Mouse (Mus musculus): ENCODE data around the gene Prkg1. TPM values are rescaled to one million over a fixed set of nuclear protein-coding genes. Genes with fewer than 3 reads are reported as not detected.

Gene Prkg1
- polyA plus RNA-seq, 1 experiment from 2014 or later = 10.0 TPM

GRCm38 (mm10) chr19:30842640-30843039, 922.2 kb downstream of the Prkg1 start:
- 20% methylated on average over 1 of the region's 1 CpGs for WGBS
- peak; percentile 29; the same call in 1 of the 2 replicates for ATAC-seq (ENCODE audit: insufficient read depth, low FRiP score, low read depth)

GRCm38 (mm10) chr19:30833045-30833651, 931.7 kb downstream of the Prkg1 start:
- Histone ChIP-seq H3K4me1 (no peaks in the 10 kb centered on the region), H3K36me3 (no peaks in the 10 kb centered on the region), H3K4me2 (no peak overlapping the region), H3K27me3 (replicated peaks) (no peaks in the 10 kb centered on the region), H3K27ac (no peak overlapping the region), H3K9me3 (no peaks in the 10 kb centered on the region), H3K4me3 (replicated peaks) (no peak overlapping the region), H3K9ac (no peak overlapping the region)
- WGBS = 40% methylated on average over 1 of the region's 1 CpGs
- no peak for ATAC-seq (ENCODE audit: insufficient read depth, low FRiP score, low read depth)

More at GRCm38 (mm10) chr19:30842640-30843039, 922.2 kb downstream of the Prkg1 start:
- no peak overlapping the region for H3K4me2 ChIP-seq
- H3K36me3 ChIP-seq = no peaks in the 10 kb centered on the region
- H3K4me3 ChIP-seq (replicated peaks) = no peak overlapping the region
- no peaks in the 10 kb centered on the region for H3K9me3 ChIP-seq
- no peaks in the 10 kb centered on the region for H3K27me3 ChIP-seq (replicated peaks)
- no peaks in the 10 kb centered on the region for H3K4me1 ChIP-seq
- no peak overlapping the region for H3K9ac ChIP-seq
- peak overlapping the region; percentile 59; the same call in 1 of the 2 replicates for H3K27ac ChIP-seq

DNA sequence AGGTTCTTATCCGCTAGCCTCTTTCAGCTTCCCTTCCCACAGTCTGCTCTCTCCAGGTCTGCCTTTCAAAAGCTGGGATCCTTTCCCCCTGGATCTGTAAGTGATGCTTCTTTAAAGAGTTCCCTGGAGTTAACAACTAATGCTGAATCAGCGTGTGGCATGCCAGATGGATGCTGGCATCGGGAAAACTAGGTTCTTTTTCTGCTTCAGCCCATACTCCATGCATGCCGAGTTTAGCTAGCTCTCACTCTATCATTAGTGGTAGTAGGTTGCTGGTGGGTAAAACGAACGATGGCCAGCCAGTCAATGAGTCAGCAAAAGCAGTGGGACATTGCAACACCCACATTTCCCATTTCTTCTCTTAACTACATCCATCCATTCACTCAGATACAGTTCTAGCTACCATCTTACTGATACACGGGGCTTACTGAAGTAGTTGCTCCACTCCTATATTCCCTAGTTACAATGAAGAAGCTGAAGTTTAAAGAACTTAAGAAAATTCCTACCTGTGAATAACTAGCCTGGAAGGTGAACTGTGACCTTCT, 935.5 kb downstream of the Prkg1 start:
- no peak overlapping the region for H3K4me3 ChIP-seq (replicated peaks)
- H3K27ac ChIP-seq = no peak overlapping the region
- no peaks in the 10 kb centered on the region for H3K9me3 ChIP-seq
- 82% methylated on average over 7 of the region's 7 CpGs for WGBS
- H3K4me2 ChIP-seq = no peak overlapping the region
- no peak overlapping the region for H3K9ac ChIP-seq
- H3K27me3 ChIP-seq (replicated peaks) = no peaks in the 10 kb centered on the region
- no peak for ATAC-seq (ENCODE audit: insufficient read depth, low FRiP score, low read depth)
- H3K36me3 ChIP-seq = no peaks in the 10 kb centered on the region
- no peaks in the 10 kb centered on the region for H3K4me1 ChIP-seq

DNA sequence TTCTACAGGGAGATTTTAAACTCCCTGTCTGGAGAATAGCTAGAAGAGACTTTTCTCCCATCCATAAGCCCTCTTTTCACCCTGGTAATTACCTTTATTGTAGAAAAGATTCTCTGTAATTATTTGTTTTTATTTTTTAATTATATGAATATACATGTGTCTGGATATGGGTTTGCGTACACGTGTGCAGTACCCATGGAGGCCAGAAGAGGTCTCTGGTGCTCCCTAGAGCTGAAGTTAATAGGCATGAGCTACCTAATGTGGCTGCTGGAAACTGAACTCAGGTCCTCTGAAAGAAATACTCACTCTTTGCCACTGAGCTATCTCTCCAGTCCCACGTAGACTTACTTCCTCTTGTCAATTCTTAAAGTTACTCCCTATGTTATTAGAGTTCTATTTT, 937.0 kb downstream of the Prkg1 start:
- Histone ChIP-seq H3K9me3 (no peaks in the 10 kb centered on the region), H3K9ac (no peak overlapping the region), H3K4me2 (no peak overlapping the region), H3K4me3 (replicated peaks) (no peak overlapping the region), H3K27me3 (replicated peaks) (no peaks in the 10 kb centered on the region), H3K36me3 (no peaks in the 10 kb centered on the region), H3K27ac (no peak overlapping the region), H3K4me1 (no peaks in the 10 kb centered on the region)
- ATAC-seq (ENCODE audit: insufficient read depth, low FRiP score, low read depth) = no peak
- WGBS = 84% methylated on average over 3 of the region's 3 CpGs

- Histone ChIP-seq H3K9me3 (no peaks in the 10 kb centered on the region), H3K36me3 (no peaks in the 10 kb centered on the region), H3K4me3 (replicated peaks) (no peak overlapping the region), H3K4me2 (no peak overlapping the region), H3K4me1 (no peaks in the 10 kb centered on the region), H3K27me3 (replicated peaks) (no peaks in the 10 kb centered on the region), H3K27ac (no peak overlapping the region), H3K9ac (no peak overlapping the region)
- ATAC-seq (ENCODE audit: insufficient read depth, low FRiP score, low read depth) = no peak
- 45% methylated on average over 2 of the region's 2 CpGs for WGBS
Measured at GRCm38 (mm10) chr19:30826106-30826505, 938.7 kb downstream of the Prkg1 start.

- H3K36me3 ChIP-seq = no peaks in the 10 kb centered on the region
- H3K27ac ChIP-seq = no peak overlapping the region
- H3K9me3 ChIP-seq = no peaks in the 10 kb centered on the region
- 81% methylated on average over 6 of the region's 6 CpGs for WGBS
- no peak for ATAC-seq (ENCODE audit: insufficient read depth, low FRiP score, low read depth)
- H3K4me2 ChIP-seq = no peak overlapping the region
- no peak overlapping the region for H3K4me3 ChIP-seq (replicated peaks)
- H3K9ac ChIP-seq = no peak overlapping the region
- H3K4me1 ChIP-seq = no peaks in the 10 kb centered on the region
- H3K27me3 ChIP-seq (replicated peaks) = no peaks in the 10 kb centered on the region
Measured at GRCm38 (mm10) chr19:30815661-30816060, 949.2 kb downstream of the Prkg1 start.

- Histone ChIP-seq H3K9me3 (no peaks in the 10 kb centered on the region), H3K4me2 (no peak overlapping the region), H3K27ac (no peak overlapping the region), H3K9ac (no peak overlapping the region), H3K4me3 (replicated peaks) (no peak overlapping the region), H3K36me3 (no peaks in the 10 kb centered on the region), H3K4me1 (no peaks in the 10 kb centered on the region), H3K27me3 (replicated peaks) (no peaks in the 10 kb centered on the region)
- 78% methylated on average over 5 of the region's 5 CpGs for WGBS
- no peak for ATAC-seq (ENCODE audit: insufficient read depth, low FRiP score, low read depth)
Measured at GRCm38 (mm10) chr19:30806265-30806664, 958.6 kb downstream of the Prkg1 start.

- H3K4me3 ChIP-seq (replicated peaks) = no peak overlapping the region
- H3K9ac ChIP-seq = no peak overlapping the region
- no peaks in the 10 kb centered on the region for H3K4me1 ChIP-seq
- no peak overlapping the region for H3K27ac ChIP-seq
- H3K9me3 ChIP-seq = no peaks in the 10 kb centered on the region
- H3K4me2 ChIP-seq = no peak overlapping the region
- no peak for ATAC-seq (ENCODE audit: insufficient read depth, low FRiP score, low read depth)
- H3K27me3 ChIP-seq (replicated peaks) = no peaks in the 10 kb centered on the region
- no peaks in the 10 kb centered on the region for H3K36me3 ChIP-seq
- 73% methylated on average over 2 of the region's 2 CpGs for WGBS
Measured at GRCm38 (mm10) chr19:30780803-30781202, 984.0 kb downstream of the Prkg1 start.

DNA sequence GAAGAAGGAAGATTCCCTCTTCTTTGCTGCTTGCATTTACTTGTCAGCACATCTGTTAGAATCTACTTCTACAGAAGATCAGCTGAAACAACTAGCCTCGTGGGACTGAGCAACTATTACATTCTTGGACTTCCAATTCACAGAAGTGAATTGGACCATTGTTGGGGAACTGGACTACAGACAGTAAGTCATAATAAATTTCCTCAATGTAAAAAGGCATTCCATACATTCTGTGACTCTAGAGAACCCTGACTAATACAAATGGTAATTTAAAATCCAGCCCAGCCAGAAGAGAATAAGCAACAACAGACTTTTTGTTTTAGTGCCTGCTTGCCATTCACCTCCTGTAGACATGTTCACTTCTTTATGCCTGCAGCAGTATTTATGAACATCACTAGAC, 996.5 kb downstream of the Prkg1 start:
- no peaks in the 10 kb centered on the region for H3K9me3 ChIP-seq
- no peak overlapping the region for H3K27ac ChIP-seq
- WGBS = 44% methylated on average over 1 of the region's 1 CpGs
- H3K4me1 ChIP-seq = no peaks in the 10 kb centered on the region
- H3K9ac ChIP-seq = no peak overlapping the region
- no peaks in the 10 kb centered on the region for H3K27me3 ChIP-seq (replicated peaks)
- H3K4me3 ChIP-seq (replicated peaks) = no peak overlapping the region
- H3K36me3 ChIP-seq = no peaks in the 10 kb centered on the region
- no peak for ATAC-seq (ENCODE audit: insufficient read depth, low FRiP score, low read depth)
- H3K4me2 ChIP-seq = no peak overlapping the region

DNA sequence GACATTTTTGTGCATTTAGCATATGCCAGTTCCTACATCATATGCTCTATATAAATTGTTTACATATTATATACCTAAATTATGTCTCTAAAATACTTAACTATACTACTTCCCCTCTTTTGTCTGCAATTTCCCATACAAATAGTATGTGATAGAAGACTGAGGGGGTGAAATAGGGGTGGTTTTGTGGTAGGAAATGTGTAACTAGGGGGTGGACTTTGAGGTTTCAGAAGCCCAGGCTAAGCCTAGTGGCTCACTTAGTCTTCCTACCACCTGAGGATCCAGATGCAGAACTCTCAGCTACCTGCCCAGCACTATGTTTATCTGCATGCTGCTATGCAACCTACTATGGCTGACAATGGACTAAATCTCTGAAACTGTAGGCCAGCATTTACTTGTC, 1020.4 kb downstream of the Prkg1 start:
- no peak overlapping the region for H3K9ac ChIP-seq
- no peak overlapping the region for H3K4me3 ChIP-seq (replicated peaks)
- H3K9me3 ChIP-seq = no peaks in the 10 kb centered on the region
- H3K27me3 ChIP-seq (replicated peaks) = no peaks in the 10 kb centered on the region
- ATAC-seq (ENCODE audit: insufficient read depth, low FRiP score, low read depth) = no peak
- H3K4me2 ChIP-seq = no peak overlapping the region
- H3K36me3 ChIP-seq = no peaks in the 10 kb centered on the region
- no peaks in the 10 kb centered on the region for H3K4me1 ChIP-seq
- no peak overlapping the region for H3K27ac ChIP-seq

GRCm38 (mm10) chr19:30699130-30699529, 1065.7 kb downstream of the Prkg1 start:
- H3K4me2 ChIP-seq = no peak overlapping the region
- H3K4me3 ChIP-seq (replicated peaks) = no peak overlapping the region
- H3K36me3 ChIP-seq = no peaks in the 10 kb centered on the region
- H3K4me1 ChIP-seq = no peaks in the 10 kb centered on the region
- no peak for ATAC-seq (ENCODE audit: insufficient read depth, low FRiP score, low read depth)
- no peak overlapping the region for H3K27ac ChIP-seq
- no peaks in the 10 kb centered on the region for H3K9me3 ChIP-seq
- no peaks in the 10 kb centered on the region for H3K27me3 ChIP-seq (replicated peaks)
- H3K9ac ChIP-seq = no peak overlapping the region
- 88% methylated on average over 5 of the region's 5 CpGs for WGBS

DNA sequence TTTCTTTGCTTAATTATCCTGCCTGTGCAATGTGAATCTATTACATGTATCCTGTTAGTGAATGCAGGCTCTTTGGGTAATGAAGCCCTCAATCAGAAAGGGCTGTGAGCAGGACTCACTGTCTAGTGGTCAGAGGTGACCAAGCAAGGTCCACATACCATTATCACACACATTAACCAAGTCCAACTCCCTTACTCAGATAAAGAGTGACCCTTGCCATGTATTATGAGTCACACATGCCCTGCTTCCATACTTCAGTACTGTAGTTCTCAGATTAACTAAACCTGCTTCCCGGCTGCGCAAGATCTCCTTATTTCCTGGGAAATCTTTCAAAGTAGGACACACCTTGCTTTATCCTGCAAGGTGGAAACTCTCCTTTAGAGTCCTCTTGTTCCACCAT, 1073.6 kb downstream of the Prkg1 start:
- Histone ChIP-seq H3K9me3 (no peaks in the 10 kb centered on the region), H3K27ac (no peak overlapping the region), H3K9ac (no peak overlapping the region), H3K4me3 (replicated peaks) (no peak overlapping the region), H3K27me3 (replicated peaks) (no peaks in the 10 kb centered on the region), H3K36me3 (no peaks in the 10 kb centered on the region), H3K4me2 (no peak overlapping the region), H3K4me1 (no peaks in the 10 kb centered on the region)
- ATAC-seq (ENCODE audit: insufficient read depth, low FRiP score, low read depth) = no peak
- WGBS = 91% methylated on average over 2 of the region's 2 CpGs

DNA sequence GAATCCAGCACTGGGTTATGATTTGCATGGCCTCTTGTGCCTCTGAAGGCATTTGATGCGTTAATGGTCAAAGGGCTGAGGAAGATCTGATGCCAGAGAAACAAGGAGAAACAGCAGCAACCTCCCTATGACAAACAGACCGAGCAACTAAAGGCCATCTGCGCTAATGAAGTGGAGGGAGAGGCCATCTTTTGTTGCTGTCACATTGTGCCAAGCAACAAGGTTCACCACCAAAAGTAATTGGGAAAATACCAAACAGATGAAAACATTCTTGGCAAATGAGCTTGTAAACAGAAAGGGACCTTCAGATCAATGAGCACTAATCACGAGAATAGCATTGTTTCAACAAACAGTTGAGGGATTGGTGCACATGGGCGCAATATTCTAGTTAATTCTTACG, 1074.1 kb downstream of the Prkg1 start:
- 83% methylated on average over 6 of the region's 6 CpGs for WGBS
- no peak overlapping the region for H3K9ac ChIP-seq
- no peak overlapping the region for H3K4me2 ChIP-seq
- H3K4me3 ChIP-seq (replicated peaks) = no peak overlapping the region
- no peaks in the 10 kb centered on the region for H3K27me3 ChIP-seq (replicated peaks)
- no peaks in the 10 kb centered on the region for H3K4me1 ChIP-seq
- no peak for ATAC-seq (ENCODE audit: insufficient read depth, low FRiP score, low read depth)
- H3K27ac ChIP-seq = no peak overlapping the region
- H3K36me3 ChIP-seq = no peaks in the 10 kb centered on the region
- H3K9me3 ChIP-seq = no peaks in the 10 kb centered on the region
